Mouse (Mus musculus): ENCODE measurements at regions not wholly inside any gene's neighbourhood (a gene's known extent, or its start where the extent isn't known, plus 50 kb on each side); places are given as distances from the start of the nearest gene placed in this dataset.

GRCm38 (mm10) chr3:133626442-133626841, 81.5 kb upstream of the Tet2 start:
- H3K4me2 ChIP-seq (replicated peaks): no peak overlapping the region
- WGBS: 44% methylated on average over 1 of the region's 1 CpGs
- H3K27me3 ChIP-seq (replicated peaks): no peaks in the 10 kb centered on the region
- H3K4me3 ChIP-seq (replicated peaks): no peak overlapping the region
- H3K4me1 ChIP-seq (replicated peaks): no peaks in the 10 kb centered on the region
- H3K9ac ChIP-seq: no peak overlapping the region
- H3K9me3 ChIP-seq: no peaks in the 10 kb centered on the region
- no peak for ATAC-seq
- no peak overlapping the region for H3K27ac ChIP-seq
- H3K36me3 ChIP-seq: no peaks in the 10 kb centered on the region

GRCm38 (mm10) chr3:133627116-133627844, 82.3 kb upstream of the Tet2 start:
- Histone ChIP-seq H3K27ac (no peak overlapping the region), H3K4me1 (replicated peaks) (no peaks in the 10 kb centered on the region), H3K4me2 (replicated peaks) (no peak overlapping the region), H3K27me3 (replicated peaks) (no peaks in the 10 kb centered on the region), H3K36me3 (no peaks in the 10 kb centered on the region), H3K9me3 (no peaks in the 10 kb centered on the region), H3K9ac (no peak overlapping the region), H3K4me3 (replicated peaks) (no peak overlapping the region)
- WGBS: 72% methylated on average over 3 of the region's 3 CpGs
- no peak for ATAC-seq

GRCm38 (mm10) chr3:133634306-133634705, 89.4 kb upstream of the Tet2 start:
- Histone ChIP-seq H3K4me3 (replicated peaks) (no peak overlapping the region), H3K36me3 (no peaks in the 10 kb centered on the region), H3K4me2 (replicated peaks) (no peak overlapping the region), H3K9me3 (no peaks in the 10 kb centered on the region), H3K27me3 (replicated peaks) (no peaks in the 10 kb centered on the region), H3K9ac (no peak overlapping the region), H3K4me1 (replicated peaks) (no peaks in the 10 kb centered on the region), H3K27ac (no peak overlapping the region)
- ATAC-seq: no peak
- 88% methylated on average over 5 of the region's 5 CpGs for WGBS

GRCm38 (mm10) chr3:133645604-133646003, 100.7 kb upstream of the Tet2 start:
- 100% methylated on average over 1 of the region's 1 CpGs for WGBS
- no peak overlapping the region for H3K4me2 ChIP-seq (replicated peaks)
- no peak overlapping the region for H3K27ac ChIP-seq
- H3K27me3 ChIP-seq (replicated peaks): no peaks in the 10 kb centered on the region
- H3K4me3 ChIP-seq (replicated peaks): no peak overlapping the region
- no peaks in the 10 kb centered on the region for H3K9me3 ChIP-seq
- no peaks in the 10 kb centered on the region for H3K36me3 ChIP-seq
- no peaks in the 10 kb centered on the region for H3K4me1 ChIP-seq (replicated peaks)
- no peak overlapping the region for H3K9ac ChIP-seq
- ATAC-seq: no peak

DNA sequence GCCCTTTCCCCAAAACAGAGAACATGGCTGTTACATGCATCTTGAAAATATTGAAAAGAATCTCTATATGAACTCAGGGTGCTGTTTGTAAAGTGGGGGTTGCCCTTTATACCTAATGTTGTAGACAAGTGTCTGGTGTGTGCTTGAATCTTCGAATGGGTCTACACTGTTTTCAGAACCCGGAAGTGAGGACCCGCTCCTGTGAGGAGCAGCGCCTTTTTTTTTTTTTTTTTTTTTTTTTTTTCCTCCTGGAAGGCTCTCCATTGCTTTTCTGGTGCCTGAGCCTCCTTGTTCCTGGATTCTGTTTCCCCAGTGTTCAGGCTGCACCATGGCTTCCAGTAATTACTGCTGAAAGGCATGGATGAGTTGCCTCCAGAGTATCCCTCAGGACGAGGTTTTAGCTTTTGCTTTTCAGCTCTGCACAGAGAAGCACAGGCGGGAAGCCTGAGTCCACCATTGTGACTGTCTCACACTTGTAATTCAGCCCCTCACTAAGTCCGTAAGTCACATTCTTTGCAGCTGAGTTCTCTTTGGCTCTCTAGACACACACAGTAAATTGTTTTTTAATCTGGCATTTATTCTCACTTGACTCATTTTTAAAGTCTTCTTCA, 101.6 kb upstream of the Tet2 start:
- Histone ChIP-seq H3K4me2 (replicated peaks) (no peak overlapping the region), H3K4me3 (replicated peaks) (no peak overlapping the region), H3K9me3 (no peaks in the 10 kb centered on the region), H3K36me3 (no peaks in the 10 kb centered on the region), H3K27me3 (replicated peaks) (no peaks in the 10 kb centered on the region), H3K27ac (no peak overlapping the region), H3K4me1 (replicated peaks) (no peaks in the 10 kb centered on the region), H3K9ac (no peak overlapping the region)
- WGBS: 78% methylated on average over 7 of the region's 7 CpGs
- no peak for ATAC-seq

DNA sequence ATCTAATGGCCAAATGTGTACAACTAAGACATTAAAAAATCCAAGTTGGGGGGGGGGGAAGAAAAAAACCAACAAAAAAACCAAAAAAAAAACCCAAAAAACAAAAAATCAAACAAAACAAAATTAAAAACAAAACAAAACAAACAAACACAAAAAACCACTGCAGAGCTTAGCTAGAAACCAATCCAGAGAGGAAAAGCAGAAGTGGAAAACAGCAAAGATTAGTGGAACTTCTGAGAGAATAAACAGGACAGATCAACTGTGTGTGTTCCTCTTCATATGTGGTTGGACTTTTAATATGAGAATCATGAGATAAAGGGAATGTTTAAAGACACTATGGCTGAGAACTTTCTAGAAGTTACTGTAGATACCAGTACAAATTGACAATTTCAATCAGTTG, 105.1 kb upstream of the Tet2 start:
- Histone ChIP-seq H3K36me3 (no peaks in the 10 kb centered on the region), H3K27me3 (replicated peaks) (no peaks in the 10 kb centered on the region), H3K4me2 (replicated peaks) (no peak overlapping the region), H3K4me1 (replicated peaks) (no peaks in the 10 kb centered on the region), H3K27ac (no peak overlapping the region), H3K4me3 (replicated peaks) (no peak overlapping the region), H3K9ac (no peak overlapping the region), H3K9me3 (no peaks in the 10 kb centered on the region)
- no peak for ATAC-seq

- Histone ChIP-seq H3K36me3 (no peaks in the 10 kb centered on the region), H3K27ac (no peak overlapping the region), H3K4me3 (replicated peaks) (no peak overlapping the region), H3K27me3 (replicated peaks) (no peaks in the 10 kb centered on the region), H3K4me2 (replicated peaks) (no peak overlapping the region), H3K9ac (no peak overlapping the region), H3K9me3 (no peaks in the 10 kb centered on the region), H3K4me1 (replicated peaks) (no peaks in the 10 kb centered on the region)
- no peak for ATAC-seq
- WGBS: 72% methylated on average over 4 of the region's 4 CpGs
These were observed 107.1 kb upstream of the Tet2 start for GRCm38 (mm10) chr3:133651996-133652395.

- no peaks in the 10 kb centered on the region for H3K4me1 ChIP-seq (replicated peaks)
- 87% methylated on average over 8 of the region's 8 CpGs for WGBS
- no peak overlapping the region for H3K9ac ChIP-seq
- no peak overlapping the region for H3K4me2 ChIP-seq (replicated peaks)
- no peaks in the 10 kb centered on the region for H3K9me3 ChIP-seq
- ATAC-seq: no peak
- H3K36me3 ChIP-seq: no peaks in the 10 kb centered on the region
- no peak overlapping the region for H3K4me3 ChIP-seq (replicated peaks)
- no peak overlapping the region for H3K27ac ChIP-seq
- H3K27me3 ChIP-seq (replicated peaks): no peaks in the 10 kb centered on the region
These were observed 114.8 kb upstream of the Tet2 start for GRCm38 (mm10) chr3:133659759-133660158.

GRCm38 (mm10) chr3:133661303-133661702, 116.4 kb upstream of the Tet2 start:
- Histone ChIP-seq H3K9me3 (no peaks in the 10 kb centered on the region), H3K9ac (no peak overlapping the region), H3K4me2 (replicated peaks) (no peak overlapping the region), H3K36me3 (no peaks in the 10 kb centered on the region), H3K27me3 (replicated peaks) (no peaks in the 10 kb centered on the region), H3K27ac (no peak overlapping the region), H3K4me1 (replicated peaks) (no peaks in the 10 kb centered on the region), H3K4me3 (replicated peaks) (no peak overlapping the region)
- 52% methylated on average over 3 of the region's 3 CpGs for WGBS
- ATAC-seq: no peak

DNA sequence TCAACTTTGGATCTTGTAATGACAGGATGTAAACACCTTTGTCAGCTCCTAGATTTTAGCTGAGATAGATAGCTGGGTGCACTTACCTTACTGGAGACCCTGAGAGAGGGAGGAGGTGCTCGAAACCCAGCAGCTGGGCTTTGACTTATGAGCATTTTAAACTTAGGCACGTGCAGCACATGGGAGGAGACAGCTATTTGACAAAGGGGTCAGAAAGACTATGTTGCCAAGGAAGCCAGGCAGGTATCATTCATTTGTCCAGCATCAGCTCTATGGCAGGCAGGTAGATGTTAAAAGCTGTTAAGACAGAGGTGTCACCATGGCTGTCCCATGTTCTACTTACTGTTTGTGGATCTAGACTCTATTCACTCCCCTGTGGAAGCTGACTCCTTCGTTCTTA, 120.0 kb upstream of the Tet2 start:
- Histone ChIP-seq H3K4me1 (replicated peaks) (no peaks in the 10 kb centered on the region), H3K4me3 (replicated peaks) (no peak overlapping the region), H3K9ac (no peak overlapping the region), H3K27ac (no peak overlapping the region), H3K4me2 (replicated peaks) (no peak overlapping the region), H3K27me3 (replicated peaks) (no peaks in the 10 kb centered on the region), H3K36me3 (no peaks in the 10 kb centered on the region), H3K9me3 (no peaks in the 10 kb centered on the region)
- WGBS: 62% methylated on average over 3 of the region's 3 CpGs
- no peak for ATAC-seq

- Histone ChIP-seq H3K9ac (no peak overlapping the region), H3K36me3 (no peaks in the 10 kb centered on the region)
- no peak for ATAC-seq
These were observed 120.7 kb upstream of the Tet2 start for GRCm38 (mm10) chr3:133665425-133666317.

GRCm38 (mm10) chr3:133672742-133673447, 128.0 kb upstream of the Tet2 start:
- ATAC-seq: no peak

More at GRCm38 (mm10) chr3:133665425-133666317, 120.7 kb upstream of the Tet2 start:
- Histone ChIP-seq H3K4me1 (replicated peaks) (no peaks in the 10 kb centered on the region), H3K27me3 (replicated peaks) (no peaks in the 10 kb centered on the region), H3K4me2 (replicated peaks) (no peak overlapping the region), H3K4me3 (replicated peaks) (no peak overlapping the region), H3K9me3 (no peaks in the 10 kb centered on the region), H3K27ac (no peak overlapping the region)
- whole genome bisulfite sequencing: 93% methylated on average over 6 of the region's 6 CpGs

More at GRCm38 (mm10) chr3:133672742-133673447, 128.0 kb upstream of the Tet2 start:
- H3K36me3 ChIP-seq: no peaks in the 10 kb centered on the region
- no peak overlapping the region for H3K9ac ChIP-seq
- H3K27ac ChIP-seq: no peak overlapping the region
- H3K9me3 ChIP-seq: no peaks in the 10 kb centered on the region
- WGBS: 79% methylated on average over 10 of the region's 10 CpGs
- no peaks in the 10 kb centered on the region for H3K27me3 ChIP-seq (replicated peaks)
- H3K4me2 ChIP-seq (replicated peaks): no peak overlapping the region
- H3K4me1 ChIP-seq (replicated peaks): no peaks in the 10 kb centered on the region
- H3K4me3 ChIP-seq (replicated peaks): no peak overlapping the region
